Mouse (Mus musculus) left cerebral cortex, adult 2 months (tissue): ENCODE data around the gene Col18a1. TPM values are rescaled to one million over a fixed set of nuclear protein-coding genes. Genes with fewer than 3 reads are reported as not detected.
A peak's percentile ranks its signal among the peaks of the same experiment; 100 is the strongest.

Source experiments
- DNase-seq, 2 experiments: peaks; one replicate each; pipeline ENCODE4 v3.0.0; 2021 to 2022; ENCODE audit warnings: low spot score in 2 of 2, mixed read lengths in 1 of 2; ENCODE audit errors: extremely low spot score in 1 of 2
- H3K27ac ChIP-seq: fragments of 200-600 bp; 2 replicates; pipeline ENCODE4 v1.8.1; 2022
- H3K4me3 ChIP-seq: fragments of 200-600 bp; 2 replicates; pipeline ENCODE4 v1.8.1; 2022
- CTCF ChIP-seq: fragments of 200-600 bp; IDR thresholded peaks from 2 replicates; pipeline ENCODE4 v1.8.1; 2022; ENCODE audit warnings: antibody characterized with exemption, mild to moderate bottlenecking, moderate library complexity
- intact Hi-C: fragments of 180-260 bp; cut with DNase I; formaldehyde crosslinking; loops from one replicate; pipeline ENCODE4 v1.15.1; 2025
- long read RNA-seq, 2 experiments: library from polyadenylated mRNA; stranded (forward); transcript quantifications; one replicate each; pipeline ENCODE4 v2.0.0; 2021; ENCODE audit warnings: borderline mapping rate in 2 of 2
- total RNA-seq, 2 experiments: library from RNA; stranded (reverse); gene quantifications; 2 replicates each; pipeline ENCODE4 v1.2.3; 2021

Col18a1 gene
- total RNA-seq = 1 to 10 TPM; 3.6 to 3.8 TPM
- long read RNA-seq, experiment 1, full-length matches to known transcripts = 3 of 8 reads
- long read RNA-seq, experiment 1, partial matches to known transcripts = 0 of 8 reads
- long read RNA-seq, experiment 1, other reads (novel, unspliced or antisense) = 5 of 8 reads
- long read RNA-seq, experiment 2, full-length matches to known transcripts = 5 of 14 reads
- long read RNA-seq, experiment 2, partial matches to known transcripts = 0 of 14 reads
- long read RNA-seq, experiment 2, other reads (novel, unspliced or antisense) = 9 of 14 reads

DNA sequence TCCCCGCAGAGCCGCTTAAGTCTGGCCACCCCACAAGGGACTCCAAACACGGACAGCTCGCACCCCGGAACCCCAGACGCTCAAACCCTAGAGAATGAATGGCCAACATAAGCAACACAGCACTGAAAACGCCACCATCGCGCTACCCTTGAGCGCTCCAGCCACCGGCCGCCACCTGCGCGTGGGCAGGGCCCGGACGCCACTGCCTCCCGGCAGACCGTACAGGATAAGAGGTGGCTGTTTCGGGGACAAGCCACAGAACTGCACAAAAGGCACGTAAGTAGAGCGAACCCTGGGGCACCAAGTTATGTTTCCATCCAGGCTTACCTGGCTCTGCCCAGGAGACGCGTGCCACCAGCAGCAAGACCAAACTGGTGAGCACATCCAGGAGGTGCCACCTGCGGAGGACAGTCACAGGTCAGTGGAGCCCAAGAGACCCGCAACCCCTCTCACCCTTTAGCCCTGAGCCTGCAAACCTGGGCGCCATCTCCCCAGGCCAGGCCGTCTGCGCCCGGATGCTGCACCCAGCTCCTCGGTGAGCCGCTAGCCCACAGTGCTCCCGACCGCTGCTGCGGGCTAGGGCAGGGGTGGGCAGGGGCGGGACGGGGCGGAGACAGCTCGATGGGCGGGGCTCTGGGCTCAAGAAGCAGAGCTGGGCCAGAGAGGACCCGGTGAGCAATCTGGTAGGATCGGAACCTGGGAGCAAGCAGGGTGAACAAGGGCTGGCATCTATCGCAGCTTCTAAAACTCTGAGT is at the start of gene Col18a1:
Gene Col18a1, minus strand, starts transcription at position 586 of the 755 bp plus-strand sequence.
- no peak for DNase-seq
- no peak for TF ChIP-seq CTCF
- Histone ChIP-seq H3K4me3 (peak within 1 kb of the TSS; percentile 39), H3K27ac (no peak within 1 kb of the TSS)
- intact Hi-C loops = no loop called here

DNA sequence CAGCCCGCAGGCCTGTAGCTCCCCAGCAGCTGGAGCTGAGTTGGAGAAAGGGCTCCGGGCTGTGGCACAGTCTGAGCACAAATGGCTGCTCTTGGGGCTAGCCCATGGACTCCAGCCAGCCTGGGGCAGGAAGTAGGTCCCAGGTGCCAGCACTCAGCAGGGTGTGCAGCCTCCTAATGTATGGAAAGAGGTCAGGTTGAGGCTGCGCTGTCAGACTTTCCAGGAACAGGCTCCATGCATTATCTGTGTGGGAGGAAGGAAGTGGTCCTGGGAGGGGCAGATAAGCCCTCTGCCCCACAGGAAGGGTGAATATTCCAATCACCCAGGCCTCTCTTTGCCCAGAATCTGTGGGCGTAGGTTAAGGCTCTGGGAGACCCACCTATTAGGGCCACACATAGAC is 49.3 kb upstream of the Col18a1 start:
- intact Hi-C loops = no loop called here
- DNase-seq = no peak
- Histone ChIP-seq H3K27ac (no peak overlapping the region), H3K4me3 (no peak overlapping the region)
- no peak for TF ChIP-seq CTCF

GRCm38 (mm10) chr10:77214586-77214985 is 48.2 kb upstream of the Col18a1 start:
- no peak for TF ChIP-seq CTCF
- no peak overlapping the region for H3K27ac ChIP-seq
- intact Hi-C loops = no loop called here
- DNase-seq = no peak
- H3K4me3 ChIP-seq = no peak overlapping the region

DNA sequence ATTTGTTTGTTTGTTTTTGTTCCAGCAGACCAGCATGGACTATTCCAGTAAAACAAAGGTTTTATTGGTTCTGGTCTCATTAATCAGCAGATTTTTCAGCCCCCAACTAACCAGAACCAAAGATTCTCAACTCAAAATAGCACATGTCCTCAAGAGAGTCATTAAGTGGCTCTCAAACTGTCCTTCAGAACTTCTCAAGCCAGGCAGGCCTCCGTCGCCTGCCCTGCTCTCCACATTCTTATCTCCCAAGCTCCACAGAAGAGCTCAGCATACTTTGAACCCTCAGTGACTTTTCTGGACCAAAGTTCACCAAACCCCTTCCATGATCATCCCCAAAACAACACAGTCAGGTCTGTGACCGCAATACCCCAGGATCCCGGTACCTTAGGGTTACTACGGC is 47.1 kb upstream of the Col18a1 start:
- no peak overlapping the region for H3K27ac ChIP-seq
- no peak for DNase-seq
- intact Hi-C loops = no loop called here
- no peak for TF ChIP-seq CTCF
- H3K4me3 ChIP-seq = no peak overlapping the region

- intact Hi-C loops = no loop called here
- DNase-seq = no peak
- TF ChIP-seq CTCF = no peak
- Histone ChIP-seq H3K4me3 (no peak overlapping the region), H3K27ac (no peak overlapping the region)
These were observed 46.2 kb upstream of the Col18a1 start for GRCm38 (mm10) chr10:77212354-77213120.

DNA sequence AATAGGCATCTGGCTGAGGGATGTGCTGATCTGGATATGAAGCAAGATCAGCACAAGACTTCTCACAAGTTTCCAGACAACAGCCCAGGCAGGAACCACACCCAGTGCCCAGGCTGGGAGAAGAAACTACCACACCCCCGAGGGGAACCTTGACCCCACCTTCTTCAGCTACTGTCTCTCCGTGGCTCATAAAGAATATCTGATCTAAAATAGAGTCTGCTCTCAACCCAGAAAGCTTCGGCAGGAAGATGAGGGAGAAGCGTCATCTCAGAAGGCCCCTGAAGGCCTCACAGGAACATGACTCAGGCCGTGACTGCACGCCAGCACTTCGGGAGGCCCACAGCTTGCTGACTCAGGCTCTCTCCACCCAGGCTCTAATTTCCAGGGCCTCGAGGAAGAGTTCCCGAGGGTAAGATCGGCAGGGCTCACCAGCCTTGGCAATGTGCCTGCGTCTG is 44.8 kb upstream of the Col18a1 start:
- intact Hi-C loops = no loop called here

GRCm38 (mm10) chr10:77210666-77211065 is 44.3 kb upstream of the Col18a1 start:
- intact Hi-C loops = no loop called here
- no peak for TF ChIP-seq CTCF
- Histone ChIP-seq H3K4me3 (no peak overlapping the region), H3K27ac (no peak overlapping the region)
- no peak for DNase-seq

More for the DNA sequence above, 44.8 kb upstream of the Col18a1 start:
- Histone ChIP-seq H3K27ac (no peak overlapping the region), H3K4me3 (no peak overlapping the region)
- no peak for TF ChIP-seq CTCF
- DNase-seq = peak; percentile 41 to 54

- Histone ChIP-seq H3K4me3 (no peak overlapping the region), H3K27ac (no peak overlapping the region)
- no peak for DNase-seq
- intact Hi-C loops = no loop called here
- no peak for TF ChIP-seq CTCF
These were observed 42.9 kb upstream of the Col18a1 start for GRCm38 (mm10) chr10:77209261-77209660.

DNA sequence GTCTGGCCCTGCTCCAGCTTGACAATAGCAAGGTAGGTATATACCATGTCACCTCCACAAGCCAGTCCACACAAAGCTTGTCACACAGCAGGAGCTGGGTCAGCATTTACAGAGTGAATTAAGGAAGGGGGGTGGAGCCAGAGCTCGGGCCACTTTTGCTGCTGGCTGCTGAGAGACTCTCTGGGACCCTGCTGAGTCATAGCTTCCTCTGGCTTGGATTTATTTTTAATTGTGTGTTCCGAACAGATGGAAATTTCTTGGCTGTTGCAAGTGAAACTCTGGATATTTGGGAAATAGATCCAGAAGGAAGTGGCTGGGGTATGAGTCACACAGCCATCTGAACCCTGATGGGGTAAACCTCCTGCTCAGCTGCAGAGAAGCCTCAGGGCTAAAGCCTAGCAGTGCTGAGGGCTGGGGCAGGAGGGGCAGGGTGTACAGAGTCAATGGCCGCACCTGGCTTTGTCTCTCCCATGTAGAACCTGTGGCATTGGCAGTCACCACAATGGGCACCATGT is 40.3 kb upstream of the Col18a1 start:
- intact Hi-C loops = loop anchor here (1.0 kb wide), 1 partner anchor 33 kb away; no protein-coding TSS in a partner anchor
- peak; percentile 38 to 52 for DNase-seq
- no peak for TF ChIP-seq CTCF
- H3K4me3 ChIP-seq = no peak overlapping the region
- peak overlapping the region; percentile 64 for H3K27ac ChIP-seq

DNA sequence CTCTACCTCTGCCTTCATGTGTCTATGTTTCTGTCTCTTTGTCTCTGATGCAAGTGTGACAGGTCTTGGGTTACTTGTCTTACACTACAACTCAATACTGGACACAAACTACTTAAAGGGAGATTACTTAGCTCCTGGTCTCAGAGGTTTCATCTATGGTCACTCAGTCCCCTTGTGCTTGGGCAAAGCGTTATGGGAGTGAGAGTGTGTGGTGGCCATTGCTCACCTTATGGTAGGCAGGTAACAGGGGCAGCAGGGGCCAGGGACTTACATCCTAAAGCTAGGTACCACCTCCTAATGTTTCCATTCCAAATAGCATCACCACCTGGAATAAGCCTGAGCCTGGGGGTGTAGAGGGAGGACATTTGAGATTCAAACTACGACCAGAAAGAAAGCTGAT is 39.8 kb upstream of the Col18a1 start:
- no peak for TF ChIP-seq CTCF
- H3K27ac ChIP-seq = peak overlapping the region; percentile 64

GRCm38 (mm10) chr10:77203960-77204359 is 37.6 kb upstream of the Col18a1 start:
- no peak overlapping the region for H3K27ac ChIP-seq
- TF ChIP-seq CTCF = no peak
- no peak overlapping the region for H3K4me3 ChIP-seq
- intact Hi-C loops = loop anchor here (5.0 kb wide), 1 partner anchor 48 kb away; no protein-coding TSS in a partner anchor
- no peak for DNase-seq

More for the DNA sequence above, 39.8 kb upstream of the Col18a1 start:
- DNase-seq = no peak
- intact Hi-C loops = loop anchor here (1.0 kb wide), 1 partner anchor 33 kb away; no protein-coding TSS in a partner anchor
- H3K4me3 ChIP-seq = no peak overlapping the region

DNA sequence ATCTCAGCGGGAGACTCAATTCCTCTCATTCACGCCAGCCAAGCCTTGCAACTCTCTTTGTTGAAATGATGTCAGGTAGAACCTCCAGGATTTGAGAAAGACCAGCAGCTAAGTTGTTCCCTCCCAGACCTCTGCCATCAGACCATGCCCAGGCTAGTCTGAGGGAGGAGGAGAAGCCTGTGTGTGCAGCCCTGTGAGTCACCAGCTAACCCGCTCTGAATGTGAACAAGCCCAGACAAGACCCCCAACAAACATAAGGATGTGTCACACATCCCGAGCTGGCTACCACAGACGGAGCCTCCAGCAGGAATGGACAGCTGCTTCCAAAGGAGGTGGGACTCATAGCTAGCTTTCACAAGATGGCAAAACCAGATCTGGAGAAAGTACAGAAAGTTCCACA is 35.6 kb upstream of the Col18a1 start:
- no peak for DNase-seq
- intact Hi-C loops = loop anchor here (5.0 kb wide), 1 partner anchor 50 kb away; no protein-coding TSS in a partner anchor
- H3K27ac ChIP-seq = no peak overlapping the region
- no peak overlapping the region for H3K4me3 ChIP-seq
- no peak for TF ChIP-seq CTCF
